Mouse (Mus musculus) spleen, embryonic (tissue): ENCODE measurements around the gene Podxl2.

Experiments used
- CTCF ChIA-PET: fragments of 350-600 bp; sonication (Branson Sonifier 250); formaldehyde crosslinking; loops from one replicate; lab custom pipeline; 2022; lab: Charles Lee

Podxl2 gene

GRCm38 (mm10) chr6:88844901-88845565 is 29.8 kb downstream of the Podxl2 start:
- CTCF ChIA-PET: no interaction called here

DNA sequence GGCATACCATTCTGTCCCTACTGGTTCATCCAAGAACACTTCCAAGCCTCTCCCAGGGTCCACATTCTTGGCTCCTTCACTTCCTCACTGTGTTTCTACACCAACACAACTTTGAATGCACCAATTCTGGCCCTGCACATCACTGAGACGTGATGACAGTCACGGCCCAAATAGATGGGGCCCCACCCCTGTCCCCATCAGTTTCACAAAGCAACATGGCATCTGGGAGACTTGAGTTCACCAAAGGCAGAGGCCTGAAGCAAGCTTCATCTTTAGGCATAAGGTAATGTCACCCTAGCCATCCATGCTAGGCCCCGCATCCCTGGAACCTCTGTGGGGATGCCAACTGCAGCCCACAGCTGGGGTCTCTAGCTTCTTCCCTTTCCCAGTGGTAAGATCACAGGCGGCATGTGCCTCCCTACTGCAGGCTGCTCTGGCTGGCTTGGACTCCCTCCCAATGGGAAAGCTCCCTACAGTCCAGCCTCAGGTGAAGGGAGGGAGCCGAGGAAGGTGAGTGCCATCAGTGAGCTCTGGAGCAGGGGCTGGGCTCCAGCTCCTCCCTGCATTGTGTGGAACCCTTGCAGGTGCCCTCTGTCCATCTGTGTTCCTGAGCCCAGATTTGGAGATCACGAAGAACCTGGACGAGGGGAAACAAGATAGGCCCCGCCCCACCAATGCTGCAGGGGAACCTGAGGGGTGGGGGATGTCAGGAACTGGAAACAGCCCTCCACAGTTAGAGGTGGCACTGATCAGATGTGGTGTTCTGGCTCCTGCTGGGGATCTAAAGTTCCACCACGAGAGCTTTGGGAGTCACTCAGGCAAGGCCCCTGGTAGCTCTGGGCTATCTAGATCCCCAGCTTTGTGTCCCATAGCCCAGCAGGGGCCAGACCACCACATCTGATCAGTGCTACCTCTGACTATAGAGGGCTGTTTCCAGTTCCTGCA is 30.8 kb downstream of the Podxl2 start:
- CTCF ChIA-PET: no interaction called here

GRCm38 (mm10) chr6:88843241-88843640 is 31.6 kb downstream of the Podxl2 start:
- CTCF ChIA-PET: interaction anchor here (0.6 kb wide), 1 partner anchor 118 kb away, joined by 3 read pairs; no protein-coding TSS in a partner anchor

GRCm38 (mm10) chr6:88842731-88843151 is 32.1 kb downstream of the Podxl2 start:
- CTCF ChIA-PET: interaction anchor here (0.6 kb wide), 1 partner anchor 117 kb away, joined by 3 read pairs; no protein-coding TSS in a partner anchor

DNA sequence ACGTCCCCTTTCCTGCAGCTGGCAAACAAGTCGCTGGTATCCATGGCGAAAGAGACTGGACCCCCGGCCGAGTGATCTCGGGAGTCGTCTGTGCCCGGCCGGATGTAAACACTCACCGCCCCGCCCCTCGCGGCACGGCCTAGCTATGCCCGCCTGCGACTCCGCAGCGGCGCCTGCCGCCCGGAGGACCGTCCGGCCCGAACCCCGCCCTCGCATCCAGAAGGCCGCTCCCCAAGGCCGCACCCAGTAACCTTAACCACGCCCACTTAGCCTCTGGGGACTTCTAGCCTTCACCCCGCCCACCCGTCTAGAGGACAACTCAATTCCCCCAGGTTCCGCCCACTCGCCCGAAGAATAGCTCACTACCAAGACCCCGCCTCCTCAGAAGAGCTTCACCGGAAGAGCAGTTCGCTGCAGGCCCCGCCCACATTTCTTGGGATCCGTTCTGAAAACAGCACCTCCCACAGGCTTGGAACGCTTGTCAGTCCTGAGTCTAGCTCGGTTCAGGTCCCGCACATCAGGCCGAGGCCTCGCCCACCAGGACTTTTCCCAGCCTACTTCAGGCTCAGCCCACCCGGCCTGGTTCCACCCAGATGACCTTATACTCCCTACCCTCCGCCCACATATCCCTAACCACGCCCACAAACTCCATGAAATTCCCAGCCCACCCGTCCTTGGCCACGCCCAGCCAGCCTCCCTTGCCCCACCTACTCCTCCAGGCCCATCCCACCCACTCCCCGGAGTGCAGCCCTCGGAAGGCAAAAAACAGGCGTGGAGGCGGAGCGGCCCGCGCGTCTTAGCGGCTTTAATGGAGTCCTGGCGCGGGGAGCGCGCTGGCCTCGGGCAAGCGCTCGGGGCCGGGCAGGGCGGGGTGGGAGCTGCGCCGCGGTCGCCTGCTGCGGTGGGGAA is 32.8 kb downstream of the Podxl2 start, which contains the start of gene Abtb1:
TSS of gene Abtb1 (minus strand) at position 204 of the 909 bp plus-strand sequence.
- CTCF ChIA-PET: no interaction called here

DNA sequence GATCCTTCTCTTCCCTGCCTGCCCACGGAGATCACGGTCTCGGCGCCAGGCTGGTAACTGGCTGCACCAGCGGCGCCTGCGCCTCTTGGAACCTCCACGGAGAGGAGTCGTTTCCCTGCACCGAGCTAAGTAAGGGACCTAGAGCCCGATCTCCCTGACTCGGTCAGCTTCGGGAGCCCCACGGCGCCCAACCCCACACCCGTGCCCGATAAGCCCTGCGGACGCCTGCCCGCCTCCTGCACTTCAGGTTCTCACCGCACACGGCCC is 33.4 kb downstream of the Podxl2 start:
- CTCF ChIA-PET: no interaction called here

DNA sequence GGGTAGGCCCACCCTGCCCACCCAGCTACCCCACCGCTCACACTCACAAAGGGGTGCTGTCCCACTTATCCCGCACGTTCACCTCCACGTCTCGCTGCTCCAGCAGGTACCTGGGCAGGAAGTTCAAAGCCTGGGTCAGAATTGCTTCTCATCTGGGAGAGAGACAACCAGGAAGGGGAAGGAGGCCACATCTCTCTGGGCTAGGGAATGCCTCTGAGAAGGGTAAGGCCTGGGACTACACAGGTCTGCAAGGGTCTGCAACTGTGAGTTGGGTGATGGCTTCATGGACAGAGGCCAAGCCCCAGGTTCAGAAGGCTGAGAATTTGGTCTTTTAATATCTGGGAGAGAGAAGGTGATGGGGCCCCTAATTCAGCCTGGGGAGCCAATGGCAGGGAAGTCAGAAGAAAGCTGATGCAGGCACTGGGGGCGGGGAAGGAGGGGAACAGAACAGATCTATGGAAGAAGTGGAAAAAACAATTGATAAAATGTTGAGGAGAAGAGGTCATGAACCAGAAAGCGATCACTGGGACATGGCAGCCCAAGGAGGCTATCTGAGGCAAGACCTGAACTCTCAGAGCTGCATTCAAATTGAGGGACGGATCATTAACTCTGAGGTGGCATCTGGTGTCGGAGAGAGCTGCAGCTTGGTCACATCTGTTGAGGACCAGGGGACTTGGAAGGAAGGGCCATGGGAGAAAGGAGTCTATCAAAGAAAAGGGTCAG is 33.9 kb downstream of the Podxl2 start:
- CTCF ChIA-PET: no interaction called here

DNA sequence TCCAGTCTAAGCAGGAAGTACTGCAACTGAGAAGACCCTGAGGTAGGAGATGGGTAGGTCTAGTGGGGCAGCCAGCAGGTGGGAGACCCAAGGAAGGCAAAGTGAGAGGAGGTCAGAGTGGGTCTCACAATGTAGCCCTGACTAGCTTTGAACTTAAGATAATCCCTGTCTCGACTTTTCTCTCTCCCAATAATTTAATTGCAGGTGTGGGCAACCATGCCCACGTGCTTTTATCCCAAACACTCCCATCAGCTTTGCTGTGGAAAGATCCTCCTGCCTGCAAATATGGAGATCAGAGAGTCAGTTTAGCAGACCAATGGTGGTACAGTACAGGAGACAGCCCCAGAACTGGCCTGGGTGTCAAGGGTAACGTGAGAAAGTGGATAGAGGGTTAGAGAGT is 34.6 kb downstream of the Podxl2 start:
- CTCF ChIA-PET: no interaction called here

DNA sequence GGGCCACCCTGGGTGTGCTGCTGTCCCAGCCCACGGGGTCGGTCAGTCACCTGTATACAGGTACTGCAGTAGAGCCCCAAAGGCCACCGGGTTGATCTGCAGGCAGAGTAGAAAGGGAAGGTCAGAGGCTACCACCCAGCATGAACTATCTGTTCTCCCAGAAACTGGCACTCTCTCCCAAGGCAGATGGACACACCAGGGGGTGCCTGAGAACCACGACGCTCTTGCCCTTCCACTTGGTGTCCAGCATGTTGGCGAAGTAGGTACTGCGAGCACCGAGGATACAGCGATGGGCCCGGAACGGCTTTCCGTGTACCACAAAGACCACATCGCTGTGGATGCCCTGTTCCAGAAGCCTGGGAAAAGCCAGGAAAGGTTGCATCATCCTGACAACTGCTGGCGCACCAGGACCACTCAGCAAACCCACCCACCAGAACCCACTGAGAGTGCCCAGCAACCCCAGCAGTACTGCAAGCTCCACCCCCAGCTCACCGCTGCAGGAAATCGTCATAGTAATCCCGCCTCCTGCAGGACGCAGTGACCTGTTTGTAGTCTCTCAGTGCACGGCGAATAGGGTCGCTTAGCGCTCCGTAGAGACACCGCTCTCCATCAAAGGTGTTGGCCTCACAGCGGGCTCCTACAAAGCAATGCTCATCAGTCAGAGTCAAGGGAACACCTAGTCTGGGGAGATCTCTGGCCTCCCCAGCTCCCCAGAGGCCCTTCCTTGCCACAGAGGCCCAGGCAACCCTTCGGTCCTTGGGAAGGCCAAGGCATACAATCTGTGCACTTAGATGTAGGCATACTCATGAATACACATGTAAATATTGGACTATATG is 35.5 kb downstream of the Podxl2 start:
- CTCF ChIA-PET: no interaction called here

DNA sequence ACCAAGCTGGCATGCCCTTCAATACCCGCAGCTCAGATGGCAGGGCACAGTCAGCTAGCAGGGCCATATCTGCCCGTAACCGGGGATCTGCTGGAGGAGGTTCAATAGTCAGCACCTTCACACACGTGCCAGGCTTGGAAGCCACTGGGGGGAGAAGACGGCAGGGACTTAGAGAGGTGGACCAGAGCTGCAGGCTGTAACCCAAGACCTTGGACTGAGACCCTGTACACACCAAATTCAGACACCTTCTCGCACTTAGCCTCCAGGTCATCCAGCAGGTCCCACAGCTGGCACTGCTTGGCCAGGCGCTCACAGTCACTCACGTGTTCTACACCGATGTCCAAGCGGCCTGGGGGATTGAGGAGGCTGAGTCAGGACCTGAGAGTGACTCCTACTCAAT is 36.2 kb downstream of the Podxl2 start:
- CTCF ChIA-PET: no interaction called here

GRCm38 (mm10) chr6:88837999-88838398 is 36.8 kb downstream of the Podxl2 start:
- CTCF ChIA-PET: no interaction called here

GRCm38 (mm10) chr6:88836178-88836819 is 38.5 kb downstream of the Podxl2 start:
- CTCF ChIA-PET: no interaction called here

DNA sequence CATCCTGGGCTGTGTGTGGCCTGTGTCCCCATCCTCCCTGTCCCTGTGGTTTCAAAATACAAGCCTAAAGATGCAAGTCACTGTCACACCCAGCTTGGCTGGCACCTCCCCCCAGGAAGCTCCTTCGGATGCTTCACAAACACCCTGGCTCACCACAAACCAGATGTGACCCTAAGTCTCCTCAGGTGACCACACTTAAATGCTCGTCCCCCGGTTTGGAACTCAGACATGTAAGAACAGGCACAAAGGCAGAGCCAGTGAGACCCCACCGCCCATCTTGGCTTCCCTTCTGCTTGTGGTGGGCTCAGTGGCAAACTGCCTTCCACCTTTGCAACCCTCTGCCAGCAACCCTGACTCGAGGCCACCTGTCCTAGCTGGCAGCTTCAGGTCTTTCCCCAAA is 39.8 kb downstream of the Podxl2 start:
- CTCF ChIA-PET: interaction anchor here (0.6 kb wide), 1 partner anchor 216 kb away, joined by 3 read pairs; no protein-coding TSS in a partner anchor

GRCm38 (mm10) chr6:88833340-88834140 is 41.3 kb downstream of the Podxl2 start:
- CTCF ChIA-PET: no interaction called here

DNA sequence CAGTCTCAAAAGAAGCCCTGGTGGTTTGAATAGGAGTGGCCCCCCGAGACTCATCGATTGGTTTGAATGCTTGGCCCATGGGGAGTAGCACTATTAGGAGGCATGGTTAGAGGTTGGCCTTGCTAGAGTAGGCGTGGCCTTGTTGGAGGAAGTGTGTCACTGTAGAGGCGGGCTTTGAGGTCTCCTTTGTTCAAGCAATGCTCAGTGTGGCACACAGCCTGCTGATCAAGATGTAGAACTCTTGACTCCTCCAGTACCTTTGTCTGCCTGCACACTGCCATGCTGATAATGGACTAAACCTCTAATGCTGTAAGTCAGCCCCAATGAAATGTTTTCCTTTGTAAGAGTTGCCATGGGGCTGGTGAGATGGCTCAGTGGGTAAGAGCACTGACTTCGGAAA is 42.2 kb downstream of the Podxl2 start:
- CTCF ChIA-PET: no interaction called here

DNA sequence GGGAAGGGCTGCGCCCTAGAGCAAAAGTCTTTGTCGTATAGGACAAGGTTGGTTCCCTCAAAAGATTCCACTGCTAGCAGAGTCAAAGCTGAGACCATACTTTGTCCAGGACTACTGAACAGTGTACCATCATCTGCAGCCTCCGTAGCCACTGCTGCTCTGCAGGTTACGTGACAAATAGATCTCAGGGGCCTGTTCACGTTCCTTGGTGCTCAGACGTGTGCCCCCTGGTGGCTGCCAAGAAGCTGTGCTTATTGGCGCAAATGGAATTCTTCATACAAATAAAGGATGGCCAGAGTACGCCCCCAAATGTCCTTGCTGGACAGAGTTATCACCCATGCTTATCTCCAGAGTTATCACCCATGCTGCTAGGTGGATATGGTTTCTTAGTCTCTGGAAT is 43.4 kb downstream of the Podxl2 start:
- CTCF ChIA-PET: no interaction called here

DNA sequence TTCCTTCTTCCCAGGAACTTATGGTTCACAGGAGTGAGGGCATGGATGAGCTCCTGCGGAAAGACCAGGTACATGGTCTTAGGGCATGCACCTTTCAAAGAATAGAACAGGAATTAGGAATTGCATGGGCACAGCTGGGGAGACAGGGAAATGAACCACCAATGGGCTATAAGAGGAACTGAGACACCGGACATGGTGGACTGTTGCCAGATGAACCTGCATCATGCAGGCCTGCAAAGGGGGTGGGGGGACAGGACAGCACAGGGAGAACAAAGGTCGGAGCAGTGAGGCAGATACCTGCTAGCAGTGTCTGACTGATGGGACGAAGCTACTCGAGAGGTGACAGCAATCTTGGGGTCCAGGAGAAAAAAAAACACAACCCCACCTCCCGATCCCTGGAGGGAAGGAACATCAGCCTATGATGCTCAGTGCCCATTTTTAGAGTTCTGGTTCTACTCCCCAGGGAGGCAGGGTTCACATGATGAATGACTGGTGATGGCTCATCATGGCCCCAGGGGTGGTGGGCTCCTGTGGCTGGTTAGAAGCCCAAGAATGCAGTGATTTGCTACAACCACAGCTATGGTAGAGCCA is 44.6 kb downstream of the Podxl2 start:
- CTCF ChIA-PET: no interaction called here

DNA sequence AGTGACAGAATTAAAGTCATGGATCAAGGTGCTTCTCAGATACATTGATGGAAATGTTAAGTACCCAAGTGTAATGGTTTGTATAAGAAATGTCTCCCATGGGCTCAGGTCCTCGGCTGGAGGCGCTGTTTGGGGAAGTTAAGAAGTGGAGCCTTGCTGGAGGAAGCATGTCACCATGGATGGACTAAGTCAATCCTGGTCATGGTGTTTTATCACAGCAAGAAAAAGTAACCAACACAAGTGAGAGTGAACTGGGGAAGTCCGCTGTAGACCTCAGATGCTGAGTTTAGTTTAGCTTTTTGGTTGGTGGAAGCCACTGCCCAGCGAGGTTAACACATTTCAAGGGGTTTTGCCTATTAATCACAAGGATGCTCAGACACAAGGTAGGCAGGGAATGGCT is 45.3 kb downstream of the Podxl2 start:
- CTCF ChIA-PET: no interaction called here
